Mouse (Mus musculus) urinary bladder, postnatal 36 days (tissue): ENCODE data around the gene Prr9.

Experiments
- DNase-seq, 2 experiments: peaks; one replicate each; pipeline ENCODE4 v3.0.0; 2022; ENCODE audit warnings: low spot score in 2 of 2, mixed read lengths in 1 of 2

Gene Prr9

DNA sequence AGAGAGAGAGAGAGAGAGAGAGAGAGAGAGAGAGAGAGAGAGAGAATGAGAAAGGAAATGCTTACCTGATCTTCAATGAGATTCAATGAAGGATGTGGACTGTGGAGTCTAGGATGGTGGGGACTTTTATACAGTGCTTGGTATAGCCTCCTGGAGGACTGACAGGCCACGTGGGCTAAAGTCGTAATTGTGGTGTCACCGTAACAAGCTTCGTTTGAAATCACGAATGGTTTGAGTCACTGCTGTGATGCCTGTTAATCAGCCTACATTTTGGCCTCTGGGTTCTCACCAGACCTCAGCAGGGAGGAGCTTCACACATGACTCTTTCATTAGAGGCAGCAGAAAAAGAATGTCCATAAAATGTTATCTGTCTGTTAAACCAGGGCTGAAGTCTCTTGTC is at the start of gene Prr9:
Gene Prr9 (minus strand): TSS at position 101 of the 400 bp plus-strand sequence.
- no peak for DNase-seq

GRCm38 (mm10) chr3:92169847-92170246 is 46.1 kb upstream of the Prr9 start:
- peak; percentile 33 to 56 for DNase-seq

DNA sequence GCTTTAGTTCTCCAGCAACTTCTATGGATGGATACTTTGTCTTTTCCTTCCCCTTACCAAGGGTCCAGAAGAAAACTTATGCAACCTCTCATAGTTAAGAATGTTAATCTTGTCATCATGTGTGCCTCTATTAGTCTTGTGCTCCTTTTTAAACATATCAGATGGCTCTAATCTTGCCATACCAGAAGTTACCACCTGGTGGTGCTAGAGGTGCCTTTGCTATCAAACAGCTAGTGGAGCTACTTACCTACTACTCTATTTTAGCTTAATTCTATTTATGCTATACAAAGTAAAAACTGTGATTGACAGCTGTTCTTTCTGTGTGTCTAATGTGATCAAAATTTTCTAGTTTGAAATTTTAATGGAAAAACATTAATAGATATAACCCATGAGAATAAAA is 29.6 kb upstream of the Prr9 start:
- DNase-seq = peak; percentile 19 to 40

DNA sequence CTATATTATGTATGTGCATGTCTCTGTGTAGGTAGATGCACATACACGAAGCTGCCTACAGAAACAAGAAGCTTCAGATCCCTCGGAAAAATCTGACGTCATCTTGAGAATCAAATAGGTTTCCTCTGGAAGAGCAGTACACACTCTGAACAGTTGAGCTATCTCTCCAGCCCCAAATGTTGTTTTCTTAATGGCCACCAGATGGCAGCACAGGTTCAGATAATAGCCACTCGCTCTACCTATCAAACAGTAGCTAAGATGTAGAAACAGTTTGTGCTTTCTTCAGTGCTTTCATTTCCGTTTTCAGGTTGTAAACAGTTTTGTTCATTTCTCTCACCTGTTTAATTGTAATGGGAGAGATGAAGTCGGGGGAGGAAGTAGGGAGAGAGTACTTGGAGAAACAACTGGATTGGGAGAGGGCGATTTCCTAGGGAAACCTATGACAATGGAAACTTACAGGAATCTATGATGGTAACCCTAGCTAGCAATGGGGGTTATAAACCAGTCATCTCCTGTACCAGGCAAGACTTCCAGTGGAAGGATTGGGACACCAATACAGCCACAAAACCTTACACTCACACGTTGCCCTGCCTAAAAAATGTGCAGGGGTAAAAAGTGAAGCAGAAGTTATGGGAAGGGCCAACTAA is 27.0 kb upstream of the Prr9 start:
- DNase-seq = peak; percentile 22 to 43

DNA sequence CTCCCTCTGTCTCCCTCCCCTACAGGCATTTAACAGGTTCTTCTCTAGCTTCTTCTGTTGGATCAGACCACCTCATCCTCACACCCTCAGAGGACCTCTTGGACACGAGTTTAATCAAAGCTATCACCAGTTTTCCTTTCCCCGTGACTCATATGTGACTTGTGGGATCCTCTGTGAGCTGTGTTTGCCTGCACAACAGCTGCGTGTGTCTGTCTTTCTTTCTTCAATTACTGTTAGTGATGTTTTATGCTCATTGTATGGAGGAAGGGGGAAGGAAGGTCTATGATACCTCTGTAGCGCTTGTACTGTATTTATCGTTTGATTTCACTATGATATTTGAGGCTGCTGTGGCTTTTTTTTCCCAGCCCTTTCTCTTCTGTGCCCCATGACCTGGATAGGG is 24.2 kb upstream of the Prr9 start:
- DNase-seq = no peak

DNA sequence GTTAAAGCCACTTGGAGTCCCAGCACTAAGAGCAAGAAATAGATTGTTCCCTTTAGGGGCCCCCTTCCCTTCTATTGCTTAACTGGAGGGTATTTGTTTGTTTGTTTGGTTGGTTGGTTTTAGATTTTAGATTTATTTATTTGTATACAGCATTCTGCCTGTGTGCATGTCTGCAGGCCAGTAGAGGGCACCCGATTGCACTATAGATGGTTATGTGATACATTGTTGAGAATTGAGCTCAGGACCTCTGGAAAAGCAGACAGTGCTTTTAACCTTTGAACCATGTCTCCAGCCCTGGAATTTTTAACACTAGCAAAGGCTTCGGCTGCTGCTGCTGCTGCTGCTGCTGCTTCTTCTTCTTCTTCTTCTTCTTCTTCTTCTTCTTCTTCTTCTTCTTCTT is 23.7 kb upstream of the Prr9 start:
- no peak for DNase-seq

DNA sequence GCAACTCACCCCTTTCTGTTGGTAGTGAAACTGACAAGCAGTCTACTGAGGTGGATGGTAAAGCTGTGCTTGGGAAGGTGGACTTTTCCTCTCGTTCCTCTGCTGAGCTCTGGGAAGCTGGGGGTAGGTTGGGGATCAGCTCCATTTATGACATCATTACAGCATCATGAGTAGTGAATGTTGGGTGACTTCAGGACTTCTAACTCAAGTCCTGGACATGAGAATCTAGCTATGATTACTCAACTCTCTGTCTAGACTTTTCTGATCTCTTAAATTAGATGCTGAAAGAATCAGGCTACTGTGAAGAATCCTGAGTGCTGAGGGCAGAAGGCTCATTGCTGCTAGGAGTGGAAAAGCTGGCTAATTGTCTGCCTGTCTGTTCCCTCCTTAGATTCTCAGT is 18.9 kb upstream of the Prr9 start, which contains the start of gene Lelp1:
Gene Lelp1 (minus strand): TSS at position 101 of the 400 bp plus-strand sequence.
- no peak for DNase-seq

- no peak for DNase-seq
Observed at GRCm38 (mm10) chr3:92120902-92121301, 2.8 kb downstream of the Prr9 start.

DNA sequence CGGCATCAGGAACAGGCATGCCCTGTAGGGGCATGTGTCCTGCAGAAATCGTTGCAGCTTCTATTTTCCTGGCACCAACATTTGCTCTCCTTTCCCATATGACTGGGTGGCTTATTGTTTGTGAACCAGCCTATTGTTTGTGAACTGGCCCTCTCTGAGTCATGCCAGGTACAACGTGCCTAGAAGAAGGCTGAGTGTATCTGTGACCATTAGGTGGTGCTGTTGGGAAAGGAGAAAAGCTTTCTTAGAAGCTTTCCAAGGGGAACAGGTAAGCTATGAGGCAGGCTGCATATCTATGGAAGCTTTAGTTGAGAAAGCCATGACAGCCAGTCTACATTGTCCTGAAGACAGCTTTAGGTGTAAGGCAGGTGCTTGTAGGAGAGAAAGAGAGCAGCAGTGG is 5.8 kb downstream of the Prr9 start:
- DNase-seq = peak in 1 of 2 experiments; percentile 19

GRCm38 (mm10) chr3:92111526-92111925 is 12.2 kb downstream of the Prr9 start:
- DNase-seq = no peak

- DNase-seq = no peak
Observed at GRCm38 (mm10) chr3:92110790-92111189, 13.0 kb downstream of the Prr9 start.

- DNase-seq = no peak
Observed at GRCm38 (mm10) chr3:92106582-92106981, 17.2 kb downstream of the Prr9 start.

DNA sequence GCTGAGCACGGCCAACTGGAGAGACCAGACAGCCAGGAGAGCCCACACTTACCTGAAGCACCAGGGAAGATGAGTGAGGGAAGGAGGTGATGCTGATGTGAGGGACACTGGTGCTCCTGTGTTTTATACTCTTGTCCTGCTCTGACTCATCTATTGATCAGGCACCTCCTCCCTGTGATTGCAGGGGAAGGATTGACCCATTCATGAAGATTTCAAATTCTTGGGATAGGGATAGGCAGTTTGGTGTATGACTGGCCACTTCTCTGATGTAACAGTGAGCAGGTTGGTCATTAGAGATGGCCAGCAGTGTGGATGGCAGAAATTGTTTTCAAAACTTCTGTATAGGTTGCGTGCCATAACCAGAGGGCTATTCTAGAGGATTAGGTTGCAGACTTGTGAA is 40.7 kb downstream of the Prr9 start, which contains the start of gene Lor:
Gene Lor (minus strand): TSS at position 101 of the 400 bp plus-strand sequence.
- no peak for DNase-seq

DNA sequence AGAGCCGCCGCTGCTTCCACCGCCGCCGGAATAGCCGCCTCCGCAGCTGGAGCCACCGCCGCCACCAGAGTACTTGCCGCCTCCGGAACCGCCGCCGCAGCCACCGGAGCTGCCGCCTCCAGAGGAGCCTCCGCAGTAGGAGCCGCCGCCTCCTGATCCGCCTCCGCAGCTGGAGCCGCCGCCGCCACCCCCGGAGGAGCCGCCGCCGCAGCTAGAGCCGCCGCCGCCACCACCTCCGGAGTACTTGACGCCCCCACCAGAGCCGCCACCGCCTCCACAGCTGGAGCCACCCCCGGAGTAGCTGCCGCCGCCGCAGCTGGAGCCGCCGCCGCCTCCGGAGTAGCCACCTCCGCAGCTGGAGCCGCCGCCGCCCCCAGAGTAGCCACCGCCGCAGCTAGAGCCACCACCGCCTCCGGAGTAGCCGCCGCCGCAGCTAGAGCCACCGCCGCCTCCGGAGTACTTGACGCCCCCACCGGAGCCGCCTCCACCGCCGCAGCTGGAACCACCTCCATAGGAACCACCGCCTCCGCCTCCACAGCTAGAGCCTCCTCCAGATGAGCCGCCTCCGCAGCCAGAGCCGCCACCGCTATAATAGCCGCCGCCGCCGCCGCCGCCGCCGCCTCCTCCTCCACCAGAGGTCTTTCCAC is 42.3 kb downstream of the Prr9 start:
- peak; percentile 3 to 7 for DNase-seq

DNA sequence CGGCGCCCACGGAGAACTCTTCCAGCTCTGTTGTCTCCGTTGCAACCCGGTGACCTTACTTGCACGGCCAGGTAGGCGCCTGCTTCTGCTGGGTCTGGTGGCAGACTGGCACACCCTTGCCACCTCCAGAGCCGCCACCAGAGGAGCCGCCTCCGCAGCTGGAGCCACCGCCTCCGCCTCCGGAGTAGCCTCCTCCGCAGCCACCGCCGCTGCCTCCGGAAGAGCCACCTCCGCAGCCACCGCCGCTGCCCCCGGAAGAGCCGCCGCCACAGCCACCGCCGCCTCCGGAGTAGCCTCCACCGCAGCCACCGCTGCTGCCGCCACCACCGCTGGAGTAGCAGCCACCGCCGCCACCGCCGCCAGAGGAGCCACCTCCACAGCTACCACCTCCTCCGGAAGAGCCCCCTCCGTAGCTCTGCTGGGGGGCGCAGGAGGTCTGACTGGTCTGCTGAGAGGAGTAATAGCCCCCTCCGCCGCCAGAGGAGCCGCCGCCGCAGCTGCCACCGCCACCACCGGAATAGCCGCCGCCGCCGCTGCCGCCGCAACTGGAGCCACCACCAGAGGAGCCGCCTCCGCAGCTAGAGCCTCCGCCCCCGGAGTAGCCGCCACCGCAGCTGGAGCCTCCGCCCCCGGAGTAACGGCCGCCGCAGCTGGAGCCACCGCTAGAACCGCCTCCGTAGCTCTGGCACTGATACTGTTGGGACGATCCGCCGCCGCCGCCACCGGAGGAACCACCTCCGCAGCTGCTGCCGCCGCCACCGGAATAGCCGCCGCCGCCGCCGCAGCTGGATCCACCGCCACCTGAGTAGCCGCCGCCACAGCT is 43.1 kb downstream of the Prr9 start:
- DNase-seq = peak; percentile 41 to 59
